Mouse (Mus musculus) hindbrain, embryonic 12.5 days (tissue): ENCODE measurements around the gene Senp6. TPM values are rescaled to one million over a fixed set of nuclear protein-coding genes. Genes with fewer than 3 reads are reported as not detected.

ENCODE experiments used
- ATAC-seq: fragments of 200-750 bp; cut with Nextera tagmentation; 2 replicates; pipeline ENCODE4 v1.8.0; 2017; ENCODE audit warnings: moderate TSS enrichment; ENCODE audit not compliant: low FRiP score
- H3K27ac ChIP-seq: fragments of 300-500 bp; sonication (generic); 2 replicates; pipeline ENCODE4 v1.5.1; 2016; ENCODE audit warnings: mild to moderate bottlenecking
- H3K27me3 ChIP-seq: fragments of 300-500 bp; sonication (generic); 2 replicates; pipeline ENCODE4 v1.6.1; 2016; ENCODE audit warnings: mild to moderate bottlenecking
- H3K36me3 ChIP-seq: fragments of 300-500 bp; sonication (generic); 2 replicates; pipeline ENCODE4 v1.6.1; 2016; ENCODE audit warnings: mild to moderate bottlenecking
- H3K4me1 ChIP-seq: fragments of 300-500 bp; sonication (generic); 2 replicates; pipeline ENCODE4 v1.6.1; 2016
- H3K4me2 ChIP-seq: fragments of 300-500 bp; sonication (generic); replicated peaks from 2 replicates; pipeline ENCODE4 v1.6.1; 2016; ENCODE audit warnings: mild to moderate bottlenecking
- H3K4me3 ChIP-seq: fragments of 300-500 bp; sonication (generic); 2 replicates; pipeline ENCODE4 v1.5.1; 2016; ENCODE audit warnings: mild to moderate bottlenecking
- H3K9ac ChIP-seq: fragments of 300-500 bp; sonication (generic); 2 replicates; pipeline ENCODE4 v1.6.1; 2016; ENCODE audit warnings: mild to moderate bottlenecking, moderate library complexity
- H3K9me3 ChIP-seq: fragments of 300-500 bp; sonication (generic); replicated peaks from 2 replicates; pipeline ENCODE4 v1.6.1; 2016; ENCODE audit warnings: mild to moderate bottlenecking
- WGBS: fragments of 180-500 bp; shearing (Covaris S2); methylation state at CpG from one replicate; pipeline ENCODE4 v1.1.7; 2016; 5-methylcytosine and 5-hydroxymethylcytosine counted together
- polyA plus RNA-seq: library from polyadenylated mRNA; unstranded; fragments of >200 nt; fragmentation: Nextera tagmentation; extraction: Ambion mirVana; gene quantifications from 2 replicates; pipeline ENCODE4 v1.2.1, GENCODE M21; 2016

Gene Senp6
- polyA plus RNA-seq, 1 experiment from 2014 or later: 83.4 TPM

- 4% methylated on average over 13 of the region's 13 CpGs for WGBS
- peaks cover 6% of the 10 kb centered on the region for H3K4me1 ChIP-seq
- H3K36me3 ChIP-seq: no peaks in the 10 kb centered on the region
- peak overlapping the region; percentile 79 for H3K9ac ChIP-seq
- H3K27me3 ChIP-seq: no peaks in the 10 kb centered on the region
- peak overlapping the region; percentile 73 for H3K4me2 ChIP-seq
- H3K4me3 ChIP-seq: peak overlapping the region; percentile 75
- no peak overlapping the region for H3K27ac ChIP-seq
- ATAC-seq: 0 out of 2 replicates have a peak, but pooled peaks have one; percentile 1
- H3K9me3 ChIP-seq: no peaks in the 10 kb centered on the region
These were observed 97.5 kb downstream of the Senp6 start for GRCm38 (mm10) chr9:80164191-80164590.

- Histone ChIP-seq H3K9me3 (no peaks in the 10 kb centered on the region), H3K4me1 (peaks cover 6% of the 10 kb centered on the region), H3K9ac (peak within 1 kb of the TSS; percentile 79), H3K4me3 (peak within 1 kb of the TSS; percentile 75), H3K36me3 (no peaks in the 10 kb centered on the region), H3K27ac (peak within 1 kb of the TSS; percentile 79), H3K4me2 (peak within 1 kb of the TSS; percentile 73), H3K27me3 (no peaks in the 10 kb centered on the region)
- under 1% methylated on average over 56 of the region's 69 CpGs for WGBS
- peak; percentile 98 for ATAC-seq
These were observed 98.1 kb downstream of the Senp6 start, which contains the start of gene Myo6 for GRCm38 (mm10) chr9:80164611-80165474. TSS of gene Myo6 (plus strand) at chr9:80165031.

- Histone ChIP-seq H3K36me3 (no peaks in the 10 kb centered on the region), H3K4me1 (peaks cover 6% of the 10 kb centered on the region), H3K27ac (no peak overlapping the region; the same call in 1 of the 2 replicates), H3K4me2 (peak overlapping the region; percentile 73), H3K27me3 (no peaks in the 10 kb centered on the region), H3K4me3 (peak overlapping the region; percentile 75; the same call in 1 of the 2 replicates), H3K9ac (no peak overlapping the region; the same call in 1 of the 2 replicates), H3K9me3 (no peaks in the 10 kb centered on the region)
- WGBS: 56% methylated on average over 9 of the region's 9 CpGs
- no peak for ATAC-seq
These were observed 99.0 kb downstream of the Senp6 start for GRCm38 (mm10) chr9:80165690-80166089.

- Histone ChIP-seq H3K4me3 (no peak overlapping the region), H3K36me3 (no peaks in the 10 kb centered on the region), H3K27me3 (no peaks in the 10 kb centered on the region), H3K9me3 (no peaks in the 10 kb centered on the region), H3K9ac (no peak overlapping the region), H3K27ac (no peak overlapping the region), H3K4me2 (0 out of 2 replicates have a peak overlapping the region, but pooled peaks have one; percentile 73), H3K4me1 (peaks cover 6% of the 10 kb centered on the region)
- ATAC-seq: no peak
- WGBS: 83% methylated on average over 6 of the region's 6 CpGs
These were observed 99.7 kb downstream of the Senp6 start for GRCm38 (mm10) chr9:80166425-80166824.

GRCm38 (mm10) chr9:80167089-80167488, 100.4 kb downstream of the Senp6 start:
- peaks cover 6% of the 10 kb centered on the region for H3K4me1 ChIP-seq
- WGBS: 80% methylated on average over 4 of the region's 4 CpGs

GRCm38 (mm10) chr9:80169551-80169950, 102.8 kb downstream of the Senp6 start:
- H3K27me3 ChIP-seq: no peaks in the 10 kb centered on the region
- H3K4me2 ChIP-seq: no peak overlapping the region
- H3K4me3 ChIP-seq: no peak overlapping the region
- H3K9me3 ChIP-seq: no peaks in the 10 kb centered on the region
- H3K4me1 ChIP-seq: peaks cover 9% of the 10 kb centered on the region
- ATAC-seq: no peak
- no peaks in the 10 kb centered on the region for H3K36me3 ChIP-seq
- no peak overlapping the region for H3K9ac ChIP-seq
- H3K27ac ChIP-seq: no peak overlapping the region
- 78% methylated on average over 9 of the region's 9 CpGs for WGBS

More at GRCm38 (mm10) chr9:80167089-80167488, 100.4 kb downstream of the Senp6 start:
- Histone ChIP-seq H3K4me2 (no peak overlapping the region), H3K27me3 (no peaks in the 10 kb centered on the region), H3K4me3 (no peak overlapping the region), H3K9ac (no peak overlapping the region), H3K27ac (no peak overlapping the region), H3K9me3 (no peaks in the 10 kb centered on the region), H3K36me3 (no peaks in the 10 kb centered on the region)
- ATAC-seq: no peak

GRCm38 (mm10) chr9:80171241-80171640, 104.5 kb downstream of the Senp6 start:
- H3K4me2 ChIP-seq: no peak overlapping the region
- H3K9me3 ChIP-seq: no peaks in the 10 kb centered on the region
- ATAC-seq: no peak
- H3K36me3 ChIP-seq: no peaks in the 10 kb centered on the region
- no peaks in the 10 kb centered on the region for H3K27me3 ChIP-seq
- no peak overlapping the region for H3K27ac ChIP-seq
- H3K9ac ChIP-seq: no peak overlapping the region
- H3K4me1 ChIP-seq: peaks cover 6% of the 10 kb centered on the region
- no peak overlapping the region for H3K4me3 ChIP-seq

- 70% methylated on average over 8 of the region's 8 CpGs for WGBS
- H3K27ac ChIP-seq: no peak overlapping the region
- H3K4me3 ChIP-seq: no peak overlapping the region
- no peak for ATAC-seq
- no peaks in the 10 kb centered on the region for H3K9me3 ChIP-seq
- H3K4me1 ChIP-seq: peaks cover 6% of the 10 kb centered on the region
- H3K9ac ChIP-seq: no peak overlapping the region
- no peaks in the 10 kb centered on the region for H3K27me3 ChIP-seq
- no peak overlapping the region for H3K4me2 ChIP-seq
- no peaks in the 10 kb centered on the region for H3K36me3 ChIP-seq
These were observed 105.9 kb downstream of the Senp6 start for GRCm38 (mm10) chr9:80172396-80173222.

- Histone ChIP-seq H3K4me1 (peaks cover 6% of the 10 kb centered on the region), H3K9ac (no peak overlapping the region), H3K4me3 (no peak overlapping the region), H3K4me2 (0 out of 2 replicates have a peak overlapping the region, but pooled peaks have one; percentile 13), H3K27me3 (no peaks in the 10 kb centered on the region), H3K36me3 (no peaks in the 10 kb centered on the region), H3K27ac (peak overlapping the region; percentile 35; the same call in 1 of the 2 replicates), H3K9me3 (no peaks in the 10 kb centered on the region)
- WGBS: 28% methylated on average over 9 of the region's 9 CpGs
- peak; percentile 84 for ATAC-seq
These were observed 106.9 kb downstream of the Senp6 start for GRCm38 (mm10) chr9:80173629-80174028.

- H3K4me3 ChIP-seq: no peak overlapping the region
- H3K27ac ChIP-seq: no peak overlapping the region
- H3K4me2 ChIP-seq: no peak overlapping the region
- ATAC-seq: no peak
- no peaks in the 10 kb centered on the region for H3K36me3 ChIP-seq
- H3K4me1 ChIP-seq: peaks cover 6% of the 10 kb centered on the region
- H3K9me3 ChIP-seq: no peaks in the 10 kb centered on the region
- no peak overlapping the region for H3K9ac ChIP-seq
- no peaks in the 10 kb centered on the region for H3K27me3 ChIP-seq
- 87% methylated on average over 13 of the region's 13 CpGs for WGBS
These were observed 110.2 kb downstream of the Senp6 start for GRCm38 (mm10) chr9:80176696-80177478.

- no peaks in the 10 kb centered on the region for H3K36me3 ChIP-seq
- H3K9me3 ChIP-seq: no peaks in the 10 kb centered on the region
- H3K27me3 ChIP-seq: no peaks in the 10 kb centered on the region
- ATAC-seq: no peak
- 88% methylated on average over 2 of the region's 2 CpGs for WGBS
- H3K27ac ChIP-seq: no peak overlapping the region
- H3K9ac ChIP-seq: no peak overlapping the region
- no peak overlapping the region for H3K4me2 ChIP-seq
- H3K4me1 ChIP-seq: peaks cover 1% of the 10 kb centered on the region
- no peak overlapping the region for H3K4me3 ChIP-seq
These were observed 112.0 kb downstream of the Senp6 start for GRCm38 (mm10) chr9:80178670-80179069.
